Mouse (Mus musculus) CH12.LX (cell line): ENCODE results near the gene Gpat3. TPM values are rescaled to one million over a fixed set of nuclear protein-coding genes. Genes with fewer than 3 reads are reported as not detected.

Experiments
- DNase-seq: peaks from one replicate; pipeline ENCODE4 v3.0.0-alpha.2; 2013; ENCODE audit errors: extremely low read depth
- H3K27ac ChIP-seq: 2 replicates; pipeline ENCODE4 v1.5.1; 2012; ENCODE audit warnings: low read depth, mild to moderate bottlenecking, control low read depth, moderate library complexity; ENCODE audit not compliant: insufficient read depth
- H3K27me3 ChIP-seq: replicated peaks from 2 replicates; pipeline ENCODE3; 2012; ENCODE audit warnings: inconsistent platforms
- H3K36me3 ChIP-seq, 2 experiments: replicated peaks in 1 of 2; 2 replicates each; pipeline versions ENCODE3 to v1.6.1; 2012; ENCODE audit warnings: inconsistent platforms in 1 of 2, low read length in 1 of 2, mild to moderate bottlenecking in 1 of 2, mixed read lengths in 1 of 2, moderate library complexity in 1 of 2; ENCODE audit not compliant: control insufficient read depth in 1 of 2, insufficient read depth in 1 of 2
- H3K4me1 ChIP-seq, 2 experiments: 2 replicates each; pipeline ENCODE4 v1.6.1; 2012; ENCODE audit warnings: inconsistent platforms in 1 of 2, moderate library complexity in 1 of 2; ENCODE audit not compliant: insufficient read depth in 2 of 2, control insufficient read depth in 1 of 2
- H3K4me2 ChIP-seq: 2 replicates; pipeline ENCODE4 v1.6.1; 2012; ENCODE audit warnings: low read depth, mild to moderate bottlenecking, control low read depth; ENCODE audit not compliant: poor library complexity, insufficient read depth, severe bottlenecking
- H3K4me3 ChIP-seq, 3 experiments: fragments of 150-350 bp in 1 of 3; sonication (generic) in 1 of 3; replicated peaks in 1 of 3; 2 replicates each; pipeline versions ENCODE3 to v1.5.1; 2011 to 2012; ENCODE audit warnings: low read depth in 2 of 3, low read length in 2 of 3, mild to moderate bottlenecking in 2 of 3, moderate library complexity in 2 of 3, control low read depth in 1 of 3, improper control_type of control experiment in 1 of 3, inconsistent platforms in 1 of 3, mixed read lengths in 1 of 3; ENCODE audit not compliant: poor library complexity in 1 of 3
- H3K79me2 ChIP-seq: replicated peaks from 2 replicates; pipeline ENCODE4 v1.6.1; 2012; ENCODE audit warnings: mild to moderate bottlenecking, moderate library complexity; ENCODE audit not compliant: control insufficient read depth, poor library complexity, insufficient read depth, severe bottlenecking; ENCODE audit errors: extremely low read depth
- H3K9ac ChIP-seq: 2 replicates; pipeline ENCODE4 v1.6.1; 2012; ENCODE audit warnings: low read depth, mild to moderate bottlenecking, control low read depth, moderate library complexity; ENCODE audit not compliant: insufficient read depth
- H3K9me3 ChIP-seq: replicated peaks from 2 replicates; pipeline ENCODE3; 2012; ENCODE audit warnings: low read length, inconsistent platforms, mixed read lengths
- CHD2 ChIP-seq: IDR thresholded peaks from 2 replicates; pipeline ENCODE4 v1.6.1; 2011; ENCODE audit warnings: low read length, improper control_type of control experiment
- ELF1 ChIP-seq: IDR thresholded peaks from 2 replicates; pipeline ENCODE4 v1.6.1; 2014; ENCODE audit warnings: low read depth, mild to moderate bottlenecking, inconsistent platforms, low read length, improper control_type of control experiment
- GABPA ChIP-seq: IDR thresholded peaks from 2 replicates; pipeline ENCODE4 v1.6.1; 2012; ENCODE audit warnings: low read depth, low read length, improper control_type of control experiment, inconsistent platforms; ENCODE audit not compliant: insufficient replicate concordance
- HCFC1 ChIP-seq: IDR thresholded peaks from 2 replicates; pipeline ENCODE4 v1.6.1; 2012; ENCODE audit warnings: low read depth, mild to moderate bottlenecking, inconsistent platforms, low read length, improper control_type of control experiment
- IRF4 ChIP-seq: IDR thresholded peaks from 2 replicates; pipeline ENCODE4 v1.6.1; 2014; ENCODE audit warnings: low read depth, mild to moderate bottlenecking, inconsistent platforms, low read length, improper control_type of control experiment
- JUND ChIP-seq: conservative IDR thresholded peaks from 2 replicates; pipeline ENCODE4 v1.6.1; 2011; ENCODE audit warnings: low read depth, low read length, improper control_type of control experiment
- MAX ChIP-seq: IDR thresholded peaks from 2 replicates; pipeline ENCODE4 v1.6.1; 2011; ENCODE audit warnings: low read length, improper control_type of control experiment
- MAZ ChIP-seq: IDR thresholded peaks from 2 replicates; pipeline ENCODE4 v1.6.1; 2012; ENCODE audit warnings: low read depth, mild to moderate bottlenecking, inconsistent platforms, low read length, improper control_type of control experiment, moderate library complexity
- MEF2A ChIP-seq: IDR thresholded peaks from 2 replicates; pipeline ENCODE4 v1.6.1; 2014; ENCODE audit warnings: low read depth, mild to moderate bottlenecking, inconsistent platforms, low read length, improper control_type of control experiment, borderline replicate concordance
- MXI1 ChIP-seq: IDR thresholded peaks from 2 replicates; pipeline ENCODE4 v1.6.1; 2011; ENCODE audit warnings: mild to moderate bottlenecking, low read depth, low read length, improper control_type of control experiment
- MYC ChIP-seq: IDR thresholded peaks from 2 replicates; pipeline ENCODE4 v1.6.1; 2011; ENCODE audit warnings: low read depth, mild to moderate bottlenecking, improper control_type of control experiment, low read length
- NELFE ChIP-seq: IDR thresholded peaks from 2 replicates; pipeline ENCODE4 v1.6.1; 2011; ENCODE audit warnings: low read depth, low read length, improper control_type of control experiment
- PAX5 ChIP-seq: IDR thresholded peaks from 2 replicates; pipeline ENCODE4 v1.6.1; 2012; ENCODE audit warnings: low read length, inconsistent platforms, mixed read lengths
- POLR2A ChIP-seq: IDR thresholded peaks from 2 replicates; pipeline ENCODE4 v1.6.1; 2011; ENCODE audit warnings: low read depth, mild to moderate bottlenecking, improper control_type of control experiment, low read length
- SIN3A ChIP-seq: IDR thresholded peaks from 2 replicates; pipeline ENCODE4 v1.6.1; 2012; ENCODE audit warnings: low read length, improper control_type of control experiment, inconsistent platforms
- SMC3 ChIP-seq: IDR thresholded peaks from 2 replicates; pipeline ENCODE4 v1.6.1; 2011; ENCODE audit warnings: low read depth, low read length, improper control_type of control experiment
- UBTF ChIP-seq: IDR thresholded peaks from 2 replicates; pipeline ENCODE4 v1.6.1; 2012; ENCODE audit warnings: low read depth, mild to moderate bottlenecking, inconsistent platforms, low read length, improper control_type of control experiment, moderate library complexity
- USF2 ChIP-seq: conservative IDR thresholded peaks from 2 replicates; pipeline ENCODE4 v1.6.1; 2011; ENCODE audit warnings: low read depth, low read length, improper control_type of control experiment
- ZC3H11A ChIP-seq: IDR thresholded peaks from 2 replicates; pipeline ENCODE4 v1.6.1; 2012; ENCODE audit warnings: low read depth, mild to moderate bottlenecking, inconsistent platforms, low read length, improper control_type of control experiment
- ZNF384 ChIP-seq: IDR thresholded peaks from 2 replicates; pipeline ENCODE4 v1.6.1; 2012; ENCODE audit warnings: low read depth, low read length, improper control_type of control experiment, inconsistent platforms
- dilution Hi-C: fragments of 300-500 bp; cut with MboI; formaldehyde crosslinking; loops from 2 replicates; pipeline ENCODE4 v1.14.3; 2020; ENCODE audit warnings: low sequenced_read_pairs; ENCODE audit not compliant: extremely low pct_unique_long_range_greater_than_20kb, extremely low pct_ligation_motif_present
- in situ Hi-C: fragments of 300-500 bp; cut with MboI; formaldehyde crosslinking; loops from 3 replicates; pipeline ENCODE4 v1.14.3; 2019; ENCODE audit warnings: low sequenced_read_pairs, low pct_ligation_motif_present, low pct_unique_long_range_greater_than_20kb, mixed read lengths
- polyA plus RNA-seq: library from polyadenylated mRNA; unstranded; fragments of >175 nt; gene quantifications from 2 replicates; pipeline ENCODE4 v1.2.1, GENCODE M21; 2012; ENCODE audit warnings: low read depth; ENCODE audit not compliant: insufficient read length
- total RNA-seq, 2 experiments: library from RNA; depleted of rRNA; stranded (reverse); fragments of 300-350 nt in 1 of 2; fragments of >200 nt in 1 of 2; gene quantifications; 2 replicates each; pipeline ENCODE4 v1.2.3; 2012 to 2014

The Gpat3 gene
- total and polyA plus RNA-seq, 3 experiments = 0.68 to 1.5 (median 1.2) TPM

- in situ Hi-C loops = no loop called here
- Histone ChIP-seq H3K27me3 (no peaks in the 10 kb centered on the region), H3K4me2 (no peak overlapping the region), H3K4me3 (no peak overlapping the region), H3K9me3 (peaks cover 4% of the 10 kb centered on the region), H3K9ac (no peak overlapping the region), H3K79me2 (no peaks in the 10 kb centered on the region), H3K4me1 (peaks cover 0 to 7% of the 10 kb centered on the region in 2 experiments; a peak in 2 of 4 replicates), H3K36me3 (no peaks in the 10 kb centered on the region), H3K27ac (no peak overlapping the region)
- TF ChIP-seq POLR2A (no peak), MAX (no peak), NELFE (no peak), HCFC1 (no peak), ZC3H11A (no peak), SMC3 (no peak), USF2 (no peak), PAX5 (no peak), ZNF384 (no peak), CHD2 (no peak), MEF2A (no peak), ELF1 (no peak)
- dilution Hi-C loops = no loop called here
- DNase-seq = no peak
These were observed 63.0 kb downstream of the Gpat3 start for GRCm38 (mm10) chr5:100908478-100908877.

GRCm38 (mm10) chr5:100908901-100909300 is 63.4 kb downstream of the Gpat3 start:
- Histone ChIP-seq H3K36me3 (no peaks in the 10 kb centered on the region), H3K9ac (no peak overlapping the region), H3K27me3 (no peaks in the 10 kb centered on the region)
- DNase-seq = no peak
- dilution Hi-C loops = no loop called here
- TF ChIP-seq SIN3A (no peak), MAZ (no peak), JUND (no peak), UBTF (no peak), IRF4 (no peak), MYC (no peak), GABPA (no peak), MXI1 (no peak)
- TF ChIP-seq, all 38 proteins: peak for 0
- no peaks in the 10 kb centered on the region for H3K79me2 ChIP-seq
- no peak overlapping the region for H3K4me2 ChIP-seq
- in situ Hi-C loops = no loop called here
- peaks cover 4% of the 10 kb centered on the region for H3K9me3 ChIP-seq
- peaks cover 0 to 7% of the 10 kb centered on the region in 2 experiments; a peak in 2 of 4 replicates for H3K4me1 ChIP-seq
- H3K4me3 ChIP-seq = no peak overlapping the region
- no peak overlapping the region for H3K27ac ChIP-seq
